Mouse (Mus musculus) left cerebral cortex, adult 2 months (tissue): ENCODE results near the gene Sacm1l. TPM values are rescaled to one million over a fixed set of nuclear protein-coding genes. Genes with fewer than 3 reads are reported as not detected.

Source experiments
- DNase-seq, 2 experiments: peaks; one replicate each; pipeline ENCODE4 v3.0.0; 2021 to 2022; ENCODE audit warnings: low spot score in 2 of 2, mixed read lengths in 1 of 2; ENCODE audit errors: extremely low spot score in 1 of 2
- H3K27ac ChIP-seq: fragments of 200-600 bp; 2 replicates; pipeline ENCODE4 v1.8.1; 2022
- H3K4me3 ChIP-seq: fragments of 200-600 bp; 2 replicates; pipeline ENCODE4 v1.8.1; 2022
- CTCF ChIP-seq: fragments of 200-600 bp; IDR thresholded peaks from 2 replicates; pipeline ENCODE4 v1.8.1; 2022; ENCODE audit warnings: antibody characterized with exemption, mild to moderate bottlenecking, moderate library complexity
- intact Hi-C: fragments of 180-260 bp; cut with DNase I; formaldehyde crosslinking; loops from one replicate; pipeline ENCODE4 v1.15.1; 2025
- long read RNA-seq, 2 experiments: library from polyadenylated mRNA; stranded (forward); transcript quantifications; one replicate each; pipeline ENCODE4 v2.0.0; 2021; ENCODE audit warnings: borderline mapping rate in 2 of 2
- total RNA-seq, 2 experiments: library from RNA; stranded (reverse); gene quantifications; 2 replicates each; pipeline ENCODE4 v1.2.3; 2021

The Sacm1l gene
- 10 to 100 TPM; 62.2 to 62.3 TPM for total RNA-seq
- long read RNA-seq, experiment 1, transcript Sacm1l-201 (20 exons, 3,558 nt), result major isoform, 85 of 94 reads
- long read RNA-seq, experiment 1, partial matches to known transcripts, result 2 of 94 reads
- long read RNA-seq, experiment 1, other reads (novel, unspliced or antisense), result 7 of 94 reads
- long read RNA-seq, experiment 2, transcript Sacm1l-201 (20 exons, 3,558 nt), result major isoform, 68 of 73 reads
- long read RNA-seq, experiment 2, partial matches to known transcripts, result 2 of 73 reads
- long read RNA-seq, experiment 2, other reads (novel, unspliced or antisense), result 3 of 73 reads

GRCm38 (mm10) chr9:123529392-123530157, at the start of gene Sacm1l:
Gene Sacm1l (plus strand): TSS chr9:123529759.
- TF ChIP-seq CTCF, result no peak
- H3K4me3 ChIP-seq, result peak within 1 kb of the TSS; percentile 85
- peak within 1 kb of the TSS; percentile 89 for H3K27ac ChIP-seq
- DNase-seq, result peak; percentile 97 to 99
- intact Hi-C loops, result loop anchor here (2.0 kb wide), 1 partner anchor 269 kb away; the partner anchor contains the start of gene Tmem158

- DNase-seq, result no peak
- peak overlapping the region; percentile 59 for H3K4me3 ChIP-seq
- no peak overlapping the region for H3K27ac ChIP-seq
- no peak for TF ChIP-seq CTCF
- intact Hi-C loops, result loop anchor here (2.0 kb wide), 1 partner anchor 23 kb away; no protein-coding TSS in a partner anchor
Observed at GRCm38 (mm10) chr9:123479876-123480252, 49.7 kb upstream of the Sacm1l start.

- Histone ChIP-seq H3K4me3 (peak overlapping the region; percentile 19), H3K27ac (no peak overlapping the region)
- DNase-seq, result no peak
- no peak for TF ChIP-seq CTCF
- intact Hi-C loops, result no loop called here
Observed at GRCm38 (mm10) chr9:123480253-123480921, 49.2 kb upstream of the Sacm1l start.

- no peak for TF ChIP-seq CTCF
- intact Hi-C loops, result no loop called here
- no peak for DNase-seq
- H3K4me3 ChIP-seq, result no peak overlapping the region
- H3K27ac ChIP-seq, result no peak overlapping the region
Observed at GRCm38 (mm10) chr9:123481136-123481535, 48.4 kb upstream of the Sacm1l start.

GRCm38 (mm10) chr9:123483598-123483997, 46.0 kb upstream of the Sacm1l start:
- H3K4me3 ChIP-seq, result no peak overlapping the region
- no peak overlapping the region for H3K27ac ChIP-seq
- intact Hi-C loops, result no loop called here
- TF ChIP-seq CTCF, result no peak
- no peak for DNase-seq

- no peak overlapping the region for H3K27ac ChIP-seq
- no peak overlapping the region for H3K4me3 ChIP-seq
- intact Hi-C loops, result no loop called here
- DNase-seq, result no peak
- TF ChIP-seq CTCF, result no peak
Observed at GRCm38 (mm10) chr9:123484830-123485229, 44.7 kb upstream of the Sacm1l start.

GRCm38 (mm10) chr9:123485561-123485960, 44.0 kb upstream of the Sacm1l start:
- H3K27ac ChIP-seq, result no peak overlapping the region
- intact Hi-C loops, result no loop called here
- TF ChIP-seq CTCF, result no peak
- no peak overlapping the region for H3K4me3 ChIP-seq
- no peak for DNase-seq

GRCm38 (mm10) chr9:123486635-123487034, 42.9 kb upstream of the Sacm1l start:
- intact Hi-C loops, result no loop called here
- no peak for TF ChIP-seq CTCF
- DNase-seq, result no peak
- Histone ChIP-seq H3K4me3 (no peak overlapping the region), H3K27ac (no peak overlapping the region)

- no peak overlapping the region for H3K27ac ChIP-seq
- no peak for TF ChIP-seq CTCF
- H3K4me3 ChIP-seq, result no peak overlapping the region
- DNase-seq, result no peak
- intact Hi-C loops, result no loop called here
Observed at GRCm38 (mm10) chr9:123489073-123489472, 40.5 kb upstream of the Sacm1l start.

GRCm38 (mm10) chr9:123489727-123490343, 39.7 kb upstream of the Sacm1l start:
- no peak for TF ChIP-seq CTCF
- Histone ChIP-seq H3K4me3 (no peak overlapping the region), H3K27ac (no peak overlapping the region)
- intact Hi-C loops, result no loop called here
- DNase-seq, result no peak

- intact Hi-C loops, result no loop called here
- H3K27ac ChIP-seq, result 0 out of 2 replicates have a peak overlapping the region, but pooled peaks have one; percentile 8
- TF ChIP-seq CTCF, result no peak
- DNase-seq, result no peak
- H3K4me3 ChIP-seq, result no peak overlapping the region
Observed at GRCm38 (mm10) chr9:123490930-123491329, 38.6 kb upstream of the Sacm1l start.
